Mouse (Mus musculus): ENCODE data around the gene Hpse.
A peak's percentile ranks its signal among the peaks of the same experiment; 100 is the strongest.

GRCm38 (mm10) chr5:100674711-100675376, 44.7 kb downstream of the Hpse start, which contains the start of gene Coq2:
- TF ChIP-seq CTCF (IDR thresholded peaks at IDR 0.05; ENCODE audit: low read depth) (peak; percentile 97), EP300 (IDR thresholded peaks at IDR 0.05; ENCODE audit: low read depth) (no peak)

Measured in liver, embryonic 14.5 days (tissue).